Mouse (Mus musculus) WW6 (cell line): Measurements from ENCODE around the gene Tm7sf3.
"Not testable (repeated sequence)": the region's sequence is repeated elsewhere in the genome, so short reads cannot be mapped to it uniquely, and the experiment has no call there.

Source experiments
- DNase-seq: peaks from one replicate; pipeline ENCODE4 v3.0.0-alpha.2; 2013; ENCODE audit warnings: low read depth, low spot score

Gene Tm7sf3

GRCm38 (mm10) chr6:146614541-146614940, 28.1 kb downstream of the Tm7sf3 start:
- no peak for DNase-seq

GRCm38 (mm10) chr6:146613907-146614306, 28.7 kb downstream of the Tm7sf3 start:
- no peak for DNase-seq

GRCm38 (mm10) chr6:146612736-146613135, 29.9 kb downstream of the Tm7sf3 start:
- DNase-seq: no peak

GRCm38 (mm10) chr6:146611897-146612296, 30.7 kb downstream of the Tm7sf3 start:
- DNase-seq: no peak

- DNase-seq: no peak
Measured at GRCm38 (mm10) chr6:146611385-146611784, 31.2 kb downstream of the Tm7sf3 start.

GRCm38 (mm10) chr6:146603651-146604050, 39.0 kb downstream of the Tm7sf3 start:
- DNase-seq: no peak

GRCm38 (mm10) chr6:146602601-146603000, 40.0 kb downstream of the Tm7sf3 start:
- no peak for DNase-seq

GRCm38 (mm10) chr6:146585134-146585533, 57.5 kb downstream of the Tm7sf3 start:
- DNase-seq: no peak

GRCm38 (mm10) chr6:146583366-146584046, 59.1 kb downstream of the Tm7sf3 start:
- DNase-seq: no peak

- DNase-seq: no peak
Measured at GRCm38 (mm10) chr6:146580381-146580926, 62.2 kb downstream of the Tm7sf3 start.

GRCm38 (mm10) chr6:146578586-146578985, 64.0 kb downstream of the Tm7sf3 start:
- no peak for DNase-seq

GRCm38 (mm10) chr6:146578111-146578531, 64.5 kb downstream of the Tm7sf3 start:
- peak; percentile 5 for DNase-seq

GRCm38 (mm10) chr6:146577310-146578109, 65.1 kb downstream of the Tm7sf3 start, which contains the start of gene Ints13:
Gene Ints13, minus strand, starts transcription at chr6:146577835.
- DNase-seq: peak; percentile 97

- no peak for DNase-seq
Measured at GRCm38 (mm10) chr6:146576903-146577302, 65.7 kb downstream of the Tm7sf3 start, which contains the start of gene Fgfr1op2. Gene Fgfr1op2, plus strand, starts transcription at chr6:146577203.

GRCm38 (mm10) chr6:146572073-146572472, 70.6 kb downstream of the Tm7sf3 start:
- DNase-seq: no peak

- not testable (repeated sequence) for DNase-seq
Measured at GRCm38 (mm10) chr6:146562461-146562860, 80.2 kb downstream of the Tm7sf3 start.
